Mouse (Mus musculus): ENCODE results near the gene Tacc2. TPM values are rescaled to one million over a fixed set of nuclear protein-coding genes. Genes with fewer than 3 reads are reported as not detected.

Gene Tacc2
- polyA plus RNA-seq, 1 experiment from 2014 or later: 15.6 TPM

- H3K36me3 ChIP-seq (ENCODE audit: control insufficient read depth, insufficient read depth, low read length): no peaks in the 10 kb centered on the region
- WGBS: 85% methylated on average over 4 of the region's 4 CpGs
- no peak overlapping the region for H3K4me3 ChIP-seq (ENCODE audit: low read depth, low read length)
- H3K4me1 ChIP-seq (replicated peaks; ENCODE audit: control insufficient read depth, insufficient read depth): no peaks in the 10 kb centered on the region
- H3K9ac ChIP-seq (ENCODE audit: low read length): no peak overlapping the region
- H3K4me2 ChIP-seq (replicated peaks; ENCODE audit: low read depth): no peak overlapping the region
- no peak for TF ChIP-seq EP300 (optimal IDR thresholded peaks at IDR 0.05)
- TF ChIP-seq CTCF (IDR thresholded peaks at IDR 0.05; ENCODE audit: low read depth): no peak
- no peak for DNase-seq (ENCODE audit: low spot score)
- ATAC-seq (ENCODE audit: low FRiP score, low TSS enrichment): no peak
- no peaks in the 10 kb centered on the region for H3K9me3 ChIP-seq (ENCODE audit: control insufficient read depth, low read length)
- no peak overlapping the region for H3K27ac ChIP-seq (replicated peaks)
- no peaks in the 10 kb centered on the region for H3K27me3 ChIP-seq (ENCODE audit: control insufficient read depth, insufficient read depth, low read length)
Measured at GRCm38 (mm10) chr7:130622359-130622758, 45.1 kb downstream of the Tacc2 start.

GRCm38 (mm10) chr7:130624299-130624698 is 47.1 kb downstream of the Tacc2 start:
- 0 out of 2 replicates have a peak overlapping the region, but pooled peaks have one; percentile 24 for H3K27ac ChIP-seq (replicated peaks)
- ATAC-seq (ENCODE audit: low FRiP score, low TSS enrichment) (no peak; the same call in 1 of the 2 replicates), DNase-seq (ENCODE audit: low spot score) (no peak)
- no peaks in the 10 kb centered on the region for H3K27me3 ChIP-seq (ENCODE audit: control insufficient read depth, insufficient read depth, low read length)
- no peak overlapping the region for H3K9ac ChIP-seq (ENCODE audit: low read length)
- WGBS: 84% methylated on average over 9 of the region's 9 CpGs
- no peaks in the 10 kb centered on the region for H3K9me3 ChIP-seq (ENCODE audit: control insufficient read depth, low read length)
- TF ChIP-seq CTCF (IDR thresholded peaks at IDR 0.05; ENCODE audit: low read depth) (no peak), EP300 (optimal IDR thresholded peaks at IDR 0.05) (no peak)
- no peaks in the 10 kb centered on the region for H3K4me1 ChIP-seq (replicated peaks; ENCODE audit: control insufficient read depth, insufficient read depth)
- H3K4me2 ChIP-seq (replicated peaks; ENCODE audit: low read depth): no peak overlapping the region
- H3K4me3 ChIP-seq (ENCODE audit: low read depth, low read length): no peak overlapping the region
- H3K36me3 ChIP-seq (ENCODE audit: control insufficient read depth, insufficient read depth, low read length): no peaks in the 10 kb centered on the region

- Histone ChIP-seq H3K9ac (ENCODE audit: low read length) (no peak overlapping the region), H3K4me3 (ENCODE audit: low read depth, low read length) (no peak overlapping the region), H3K4me1 (replicated peaks; ENCODE audit: control insufficient read depth, insufficient read depth) (no peaks in the 10 kb centered on the region), H3K27ac (replicated peaks) (no peak overlapping the region), H3K9me3 (ENCODE audit: control insufficient read depth, low read length) (no peaks in the 10 kb centered on the region), H3K36me3 (ENCODE audit: control insufficient read depth, insufficient read depth, low read length) (no peaks in the 10 kb centered on the region), H3K27me3 (ENCODE audit: control insufficient read depth, insufficient read depth, low read length) (no peaks in the 10 kb centered on the region), H3K4me2 (replicated peaks; ENCODE audit: low read depth) (no peak overlapping the region)
- DNase-seq (ENCODE audit: low spot score): no peak
- TF ChIP-seq EP300 (optimal IDR thresholded peaks at IDR 0.05): no peak
- no peak for TF ChIP-seq CTCF (IDR thresholded peaks at IDR 0.05; ENCODE audit: low read depth)
- ATAC-seq (ENCODE audit: low FRiP score, low TSS enrichment): no peak
- 82% methylated on average over 7 of the region's 7 CpGs for WGBS
Measured at GRCm38 (mm10) chr7:130625361-130625760, 48.1 kb downstream of the Tacc2 start.

DNA sequence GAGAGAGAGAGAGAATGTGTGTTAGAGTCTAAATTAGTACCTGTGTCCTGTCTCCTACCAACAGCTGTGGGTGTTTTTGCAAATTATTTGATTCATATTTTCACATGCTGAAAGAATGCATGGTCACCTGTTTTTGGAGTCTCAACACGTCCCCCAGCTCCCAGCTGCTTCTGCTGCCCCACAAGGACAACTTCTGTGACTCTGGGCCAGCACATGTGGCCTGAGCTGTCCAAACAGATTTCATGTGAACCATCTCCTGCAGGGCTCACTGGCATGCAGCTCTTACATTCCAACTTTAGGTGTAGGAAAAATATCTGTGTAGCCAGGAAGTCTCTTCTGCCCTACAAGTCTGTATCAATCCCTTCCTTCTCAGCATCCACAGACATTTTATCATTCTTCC is 51.4 kb downstream of the Tacc2 start:
- Histone ChIP-seq H3K27ac (replicated peaks) (no peak overlapping the region), H3K9ac (ENCODE audit: low read length) (no peak overlapping the region), H3K27me3 (ENCODE audit: control insufficient read depth, insufficient read depth, low read length) (no peaks in the 10 kb centered on the region), H3K4me1 (replicated peaks; ENCODE audit: control insufficient read depth, insufficient read depth) (no peaks in the 10 kb centered on the region), H3K4me2 (replicated peaks; ENCODE audit: low read depth) (no peak overlapping the region), H3K9me3 (ENCODE audit: control insufficient read depth, low read length) (no peaks in the 10 kb centered on the region), H3K36me3 (ENCODE audit: control insufficient read depth, insufficient read depth, low read length) (no peaks in the 10 kb centered on the region), H3K4me3 (ENCODE audit: low read depth, low read length) (no peak overlapping the region)
- 29% methylated on average over 1 of the region's 1 CpGs for WGBS
- no peak for DNase-seq (ENCODE audit: low spot score)
- no peak for TF ChIP-seq EP300 (optimal IDR thresholded peaks at IDR 0.05)
- TF ChIP-seq CTCF (IDR thresholded peaks at IDR 0.05; ENCODE audit: low read depth): no peak
- ATAC-seq (ENCODE audit: low FRiP score, low TSS enrichment): no peak

DNA sequence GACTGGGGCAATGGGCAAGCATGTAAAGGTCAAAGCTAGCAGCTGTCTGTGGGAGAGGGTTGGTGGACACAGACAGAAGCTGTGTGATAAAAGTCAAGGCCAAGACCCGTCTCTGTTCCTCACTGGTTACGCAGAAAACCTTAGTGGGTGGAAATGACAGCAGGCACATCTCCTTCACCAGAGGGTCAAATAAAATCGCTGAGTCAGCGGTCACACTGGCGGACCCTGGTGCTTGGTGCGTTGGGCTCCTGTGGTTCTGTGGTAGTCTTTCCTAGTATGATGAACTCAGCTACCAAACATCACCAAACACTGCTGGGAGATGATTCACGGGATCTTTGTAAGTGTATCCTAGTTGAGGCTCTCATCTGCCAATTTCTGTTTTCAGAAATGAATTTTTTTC is 52.8 kb downstream of the Tacc2 start:
- H3K4me2 ChIP-seq (replicated peaks; ENCODE audit: low read depth): no peak overlapping the region
- no peak overlapping the region for H3K4me3 ChIP-seq (ENCODE audit: low read depth, low read length)
- 93% methylated on average over 7 of the region's 7 CpGs for WGBS
- no peak overlapping the region for H3K9ac ChIP-seq (ENCODE audit: low read length)
- no peak for DNase-seq (ENCODE audit: low spot score)
- no peaks in the 10 kb centered on the region for H3K4me1 ChIP-seq (replicated peaks; ENCODE audit: control insufficient read depth, insufficient read depth)
- no peak overlapping the region for H3K27ac ChIP-seq (replicated peaks)
- no peaks in the 10 kb centered on the region for H3K9me3 ChIP-seq (ENCODE audit: control insufficient read depth, low read length)
- no peaks in the 10 kb centered on the region for H3K27me3 ChIP-seq (ENCODE audit: control insufficient read depth, insufficient read depth, low read length)
- TF ChIP-seq EP300 (optimal IDR thresholded peaks at IDR 0.05): no peak
- TF ChIP-seq CTCF (IDR thresholded peaks at IDR 0.05; ENCODE audit: low read depth): no peak
- ATAC-seq (ENCODE audit: low FRiP score, low TSS enrichment): no peak
- H3K36me3 ChIP-seq (ENCODE audit: control insufficient read depth, insufficient read depth, low read length): no peaks in the 10 kb centered on the region

DNA sequence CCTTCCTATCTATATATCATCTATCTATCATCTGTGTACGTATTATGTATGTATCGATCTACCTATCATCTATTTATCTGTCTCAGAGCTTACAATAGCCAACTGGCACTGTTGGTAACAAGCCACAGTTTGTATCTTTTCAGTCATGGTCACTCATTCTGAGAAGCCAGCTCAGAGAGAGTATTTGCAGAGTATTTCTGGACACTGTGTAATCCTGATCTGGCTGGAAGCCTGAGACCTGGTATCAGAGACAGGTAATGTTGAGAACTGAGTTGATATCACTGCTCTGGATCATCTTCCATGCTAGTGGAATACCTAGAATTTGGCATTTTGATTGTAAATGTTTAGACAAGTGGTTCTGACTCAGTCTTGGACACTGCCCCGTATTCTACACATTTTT is 53.7 kb downstream of the Tacc2 start:
- WGBS: 85% methylated on average over 3 of the region's 3 CpGs
- no peak overlapping the region for H3K9ac ChIP-seq (ENCODE audit: low read length)
- no peaks in the 10 kb centered on the region for H3K4me1 ChIP-seq (replicated peaks; ENCODE audit: control insufficient read depth, insufficient read depth)
- no peak overlapping the region for H3K27ac ChIP-seq (replicated peaks)
- TF ChIP-seq CTCF (IDR thresholded peaks at IDR 0.05; ENCODE audit: low read depth) (no peak), EP300 (optimal IDR thresholded peaks at IDR 0.05) (no peak)
- no peak for DNase-seq (ENCODE audit: low spot score)
- H3K4me3 ChIP-seq (ENCODE audit: low read depth, low read length): no peak overlapping the region
- H3K9me3 ChIP-seq (ENCODE audit: control insufficient read depth, low read length): no peaks in the 10 kb centered on the region
- ATAC-seq (ENCODE audit: low FRiP score, low TSS enrichment): no peak
- H3K4me2 ChIP-seq (replicated peaks; ENCODE audit: low read depth): no peak overlapping the region
- H3K27me3 ChIP-seq (ENCODE audit: control insufficient read depth, insufficient read depth, low read length): no peaks in the 10 kb centered on the region
- no peaks in the 10 kb centered on the region for H3K36me3 ChIP-seq (ENCODE audit: control insufficient read depth, insufficient read depth, low read length)

Measured in stomach, postnatal 0 days (tissue).